ENCODE assay signal across 11 mouse cellular contexts in the genomic region with DNA sequence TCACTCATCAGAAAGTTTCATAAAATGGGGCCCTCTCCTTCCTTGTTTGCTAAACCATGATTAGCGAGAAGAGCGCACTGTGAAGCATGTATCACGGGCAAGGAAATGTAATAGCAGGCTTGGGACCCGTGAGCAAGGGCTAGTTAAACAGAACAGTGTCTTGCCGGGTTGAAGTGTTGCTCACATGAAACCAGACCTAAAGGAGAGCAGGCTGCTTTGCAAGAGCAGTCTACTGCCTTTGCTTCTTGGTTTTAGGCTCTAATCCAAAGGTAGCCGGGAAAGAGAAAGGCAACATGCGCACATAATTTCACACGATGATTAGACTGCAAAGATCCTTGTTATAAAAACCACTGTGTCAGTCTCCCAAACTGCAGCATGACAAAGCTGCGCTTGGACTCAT.
DNase-seq lines count a peak whose midpoint lies in the region; ATAC-seq lines count a peak whose summit lies in the region.
"Had no signal": no experiment of that assay in that cellular context is flagged by ENCODE, and none has a peak within 500 bp of the region (broad histone marks: within the 10 kb centered on the region; RNA-seq: fewer than 3 reads in every experiment).

No protein-coding gene starts in this region.

- H3K36me3 ChIP-seq in embryonic facial prominence, embryonic 15.5 days = no peaks in the 10 kb centered on the region
- no peaks in the 10 kb centered on the region for H3K36me3 ChIP-seq in hindbrain, embryonic 16.5 days (ENCODE audit: control insufficient read depth, insufficient read depth, low read length)
- no peaks in the 10 kb centered on the region for H3K36me3 ChIP-seq in neural tube, embryonic 14.5 days (ENCODE audit: control insufficient read depth, insufficient read depth, low read length)
- H3K36me3 ChIP-seq: heart, embryonic 12.5 days had no signal

- H3K27ac ChIP-seq in embryonic facial prominence, embryonic 15.5 days (replicated peaks) = no peak overlapping the region
- peak overlapping the region; percentile 36 for H3K27ac ChIP-seq in hindbrain, embryonic 16.5 days (ENCODE audit: low read depth, low read length)
- H3K27ac ChIP-seq in neural tube, embryonic 14.5 days (ENCODE audit: low read depth, low read length) = peak overlapping the region; percentile 79
- H3K27ac ChIP-seq: liver, embryonic 14.5 days had no signal

- H3K4me1 ChIP-seq in embryonic facial prominence, embryonic 15.5 days = no peaks in the 10 kb centered on the region
- peaks cover 21% of the 10 kb centered on the region for H3K4me1 ChIP-seq in hindbrain, embryonic 16.5 days (ENCODE audit: control insufficient read depth, insufficient read depth, low read depth, low read length)
- H3K4me1 ChIP-seq in neural tube, embryonic 14.5 days (ENCODE audit: control insufficient read depth, insufficient read depth, low read length) = peaks cover 28% of the 10 kb centered on the region
- H3K4me1 ChIP-seq: heart, embryonic 12.5 days had no signal

- no peaks in the 10 kb centered on the region for H3K27me3 ChIP-seq in embryonic facial prominence, embryonic 15.5 days
- H3K27me3 ChIP-seq in hindbrain, embryonic 16.5 days (replicated peaks; ENCODE audit: control insufficient read depth, insufficient read depth, low read length) = no peaks in the 10 kb centered on the region
- no peaks in the 10 kb centered on the region for H3K27me3 ChIP-seq in neural tube, embryonic 14.5 days (ENCODE audit: control insufficient read depth, insufficient read depth, low read length)
- H3K27me3 ChIP-seq: heart, embryonic 12.5 days had no signal

- ATAC-seq in embryonic facial prominence, embryonic 15.5 days (ENCODE audit: insufficient number of reproducible peaks, low FRiP score, low TSS enrichment, low read depth) = no peak
- ATAC-seq in hindbrain, embryonic 16.5 days = no peak
- no peak for ATAC-seq in neural tube, embryonic 14.5 days (ENCODE audit: low read depth)

- WGBS in embryonic facial prominence, embryonic 15.5 days = 41% methylated on average over 9 of the region's 9 CpGs
- WGBS in hindbrain, embryonic 16.5 days = 27% methylated on average over 9 of the region's 9 CpGs
- WGBS in neural tube, embryonic 14.5 days = 31% methylated on average over 9 of the region's 9 CpGs

- peak overlapping the region; percentile 29 for H3K4me2 ChIP-seq in embryonic facial prominence, embryonic 15.5 days (replicated peaks)
- H3K4me2 ChIP-seq in hindbrain, embryonic 16.5 days (ENCODE audit: low read length) = peak overlapping the region; percentile 40
- H3K4me2 ChIP-seq in neural tube, embryonic 14.5 days (ENCODE audit: low read depth, low read length) = peak overlapping the region; percentile 35
- H3K4me2 ChIP-seq: heart, embryonic 12.5 days had no signal

- DNase-seq in layer of hippocampus, postnatal 10 days (ENCODE audit: low spot score in 2 of 2) = peak; percentile 27 to 39
- no peak for DNase-seq in layer of hippocampus, adult 11-12 months (ENCODE audit: low spot score)
- no peak for DNase-seq in MN1 (ENCODE audit: low spot score)
- DNase-seq in natural killer cell, adult 2 months (ENCODE audit: low spot score in 2 of 2) = no peak
- DNase-seq in thymus, postnatal 10 days (ENCODE audit: low spot score in 2 of 2) = no peak
- DNase-seq: kidney, postnatal 10 days had no signal

- no peaks in the 10 kb centered on the region for H3K9me3 ChIP-seq in embryonic facial prominence, embryonic 15.5 days (replicated peaks)
- no peaks in the 10 kb centered on the region for H3K9me3 ChIP-seq in hindbrain, embryonic 16.5 days (ENCODE audit: control insufficient read depth, low read length)
- no peaks in the 10 kb centered on the region for H3K9me3 ChIP-seq in neural tube, embryonic 14.5 days (ENCODE audit: control insufficient read depth, low read length)
- H3K9me3 ChIP-seq: heart, embryonic 12.5 days had no signal

- no peak overlapping the region for H3K9ac ChIP-seq in embryonic facial prominence, embryonic 15.5 days
- peak overlapping the region; percentile 36 for H3K9ac ChIP-seq in hindbrain, embryonic 16.5 days (ENCODE audit: low read depth, low read length)
- H3K9ac ChIP-seq in neural tube, embryonic 14.5 days (replicated peaks; ENCODE audit: low read depth, low read length) = no peak overlapping the region; the same call in 1 of the 2 replicates
- H3K9ac ChIP-seq: heart, embryonic 12.5 days; liver, embryonic 14.5 days had no signal

- no peak overlapping the region for H3K4me3 ChIP-seq in embryonic facial prominence, embryonic 15.5 days (replicated peaks)
- H3K4me3 ChIP-seq in hindbrain, embryonic 16.5 days (ENCODE audit: low read length) = no peak overlapping the region
- no peak overlapping the region for H3K4me3 ChIP-seq in neural tube, embryonic 14.5 days (ENCODE audit: low read depth, low read length)
- H3K4me3 ChIP-seq: heart, embryonic 12.5 days had no signal

Comparison
In these comparisons a context has a peak if more than half of its experiments do, and no peak if none do; other contexts are left out.
1. DNase-seq: peak in layer of hippocampus, postnatal 10 days (2 of 2); none in layer of hippocampus, adult 11-12 months (single experiment), MN1 (single experiment), natural killer cell, adult 2 months (0 of 2) and thymus, postnatal 10 days (0 of 2).
2. Peak in every context shown above with its lines, with median percentiles within 50 percentile points of each other: H3K4me2 ChIP-seq.